Mouse (Mus musculus) midbrain, postnatal 0 days (tissue): ENCODE results near the gene Adrm1. TPM values are rescaled to one million over a fixed set of nuclear protein-coding genes. Genes with fewer than 3 reads are reported as not detected.

Experiments
- ATAC-seq: fragments of 200-750 bp; cut with Nextera tagmentation; 2 replicates; pipeline ENCODE4 v1.8.0; 2017; ENCODE audit warnings: moderate number of reproducible peaks, mild to moderate bottlenecking, moderate TSS enrichment, moderate library complexity; ENCODE audit not compliant: low FRiP score
- DNase-seq: peaks from one replicate; pipeline ENCODE4 v3.0.0-alpha.2; 2015; ENCODE audit warnings: low spot score
- H3K27ac ChIP-seq: fragments of 300-500 bp; sonication (generic); 2 replicates; pipeline ENCODE4 v1.5.1; 2014; ENCODE audit warnings: low read depth, mild to moderate bottlenecking, low read length, mixed read lengths
- H3K27me3 ChIP-seq: fragments of 300-500 bp; sonication (generic); 2 replicates; pipeline ENCODE4 v1.6.1; 2014; ENCODE audit warnings: low read length, control low read depth, mixed read lengths; ENCODE audit not compliant: insufficient read depth
- H3K36me3 ChIP-seq: fragments of 300-500 bp; sonication (generic); 2 replicates; pipeline ENCODE4 v1.6.1; 2014; ENCODE audit warnings: low read length, control low read depth, mixed read lengths; ENCODE audit not compliant: insufficient read depth
- H3K4me1 ChIP-seq: fragments of 300-500 bp; sonication (generic); 2 replicates; pipeline ENCODE4 v1.6.1; 2014; ENCODE audit warnings: mild to moderate bottlenecking, control low read depth, antibody characterized with exemption, low read length, mixed read lengths; ENCODE audit not compliant: insufficient read depth
- H3K4me2 ChIP-seq: fragments of 300-500 bp; sonication (generic); 2 replicates; pipeline ENCODE4 v1.6.1; 2014; ENCODE audit warnings: low read depth, mild to moderate bottlenecking, low read length, mixed read lengths; ENCODE audit not compliant: poor library complexity, severe bottlenecking
- H3K4me3 ChIP-seq: fragments of 300-500 bp; sonication (generic); 2 replicates; pipeline ENCODE4 v1.5.1; 2014; ENCODE audit warnings: low read depth, mild to moderate bottlenecking, low read length, moderate library complexity
- H3K9ac ChIP-seq: fragments of 300-500 bp; sonication (generic); replicated peaks from 2 replicates; pipeline ENCODE4 v1.6.1; 2014; ENCODE audit warnings: mild to moderate bottlenecking, low read length, moderate library complexity, mixed read lengths; ENCODE audit not compliant: poor library complexity, severe bottlenecking
- H3K9me3 ChIP-seq: fragments of 300-500 bp; sonication (generic); 2 replicates; pipeline ENCODE4 v1.6.1; 2016; ENCODE audit warnings: low read length, control low read depth
- CTCF ChIP-seq: IDR thresholded peaks from 2 replicates; pipeline ENCODE4 v1.5.1; 2016; ENCODE audit warnings: antibody characterized with exemption, mild to moderate bottlenecking
- WGBS: fragments of 180-500 bp; shearing (Covaris S2); extraction: QIAGEN DNeasy Blood & Tissue Kit; methylation state at CpG from one replicate; pipeline ENCODE4 v1.1.7; 2014; 5-methylcytosine and 5-hydroxymethylcytosine counted together
- microRNA-seq: library from miRNA; unstranded; fragments of <30 nt; microRNA quantifications from one replicate; pipeline ENCODE4, GENCODE M21; 2016; ENCODE audit warnings: borderline number of aligned reads
- polyA plus RNA-seq: library from polyadenylated mRNA; unstranded; fragments of >200 nt; fragmentation: Nextera tagmentation; extraction: Ambion mirVana; gene quantifications from 2 replicates; pipeline ENCODE4 v1.2.1, GENCODE M21; 2015
- total RNA-seq: library from RNA; depleted of rRNA; stranded (reverse); fragments of >200 nt; gene quantifications from 2 replicates; pipeline ENCODE4 v1.2.3, GENCODE M21; 2014; rRNA removed

The Adrm1 gene
- total and polyA plus RNA-seq, 2 experiments from 2014 or later: 105 to 222 TPM

GRCm38 (mm10) chr2:180222250-180222649 is 51.0 kb downstream of the Adrm1 start:
- peak; percentile 28; the same call in 1 of the 2 replicates for TF ChIP-seq CTCF
- DNase-seq: no peak
- peaks cover 18% of the 10 kb centered on the region; the same call in 1 of the 2 replicates for H3K27me3 ChIP-seq
- H3K9me3 ChIP-seq: no peaks in the 10 kb centered on the region
- ATAC-seq: 0 out of 2 replicates have a peak, but pooled peaks have one; percentile 42
- H3K9ac ChIP-seq: no peak overlapping the region
- no peaks in the 10 kb centered on the region for H3K36me3 ChIP-seq
- no peaks in the 10 kb centered on the region for H3K4me1 ChIP-seq
- WGBS: 15% methylated on average over 6 of the region's 6 CpGs
- H3K4me3 ChIP-seq: no peak overlapping the region
- H3K4me2 ChIP-seq: no peak overlapping the region
- H3K27ac ChIP-seq: no peak overlapping the region

- peak overlapping the region; percentile 99 for H3K4me2 ChIP-seq
- DNase-seq (no peak), ATAC-seq (no peak)
- no peak overlapping the region for H3K9ac ChIP-seq
- TF ChIP-seq CTCF: no peak
- WGBS: 5% methylated on average over 11 of the region's 13 CpGs
- H3K27ac ChIP-seq: no peak overlapping the region
- no peaks in the 10 kb centered on the region for H3K4me1 ChIP-seq
- H3K27me3 ChIP-seq: peaks cover 23% of the 10 kb centered on the region; the same call in 1 of the 2 replicates
- no peaks in the 10 kb centered on the region for H3K9me3 ChIP-seq
- H3K4me3 ChIP-seq: peak overlapping the region; percentile 59; the same call in 1 of the 2 replicates
- no peaks in the 10 kb centered on the region for H3K36me3 ChIP-seq
Observed at GRCm38 (mm10) chr2:180224647-180225043, 53.4 kb downstream of the Adrm1 start.

- peak overlapping the region; percentile 59 for H3K4me3 ChIP-seq
- no peak overlapping the region for H3K27ac ChIP-seq
- no peak for DNase-seq
- no peaks in the 10 kb centered on the region for H3K9me3 ChIP-seq
- H3K9ac ChIP-seq: peak overlapping the region; percentile 59
- peak; percentile 41; the same call in 1 of the 2 replicates for ATAC-seq
- H3K4me2 ChIP-seq: peak overlapping the region; percentile 99
- 1% methylated on average over 55 of the region's 55 CpGs for whole genome bisulfite sequencing
- H3K4me1 ChIP-seq: no peaks in the 10 kb centered on the region
- no peaks in the 10 kb centered on the region for H3K36me3 ChIP-seq
- peaks cover 23% of the 10 kb centered on the region; the same call in 1 of the 2 replicates for H3K27me3 ChIP-seq
- no peak for TF ChIP-seq CTCF
Observed at GRCm38 (mm10) chr2:180225044-180225761, 53.9 kb downstream of the Adrm1 start.

Small RNA genes lying within 50 kb of the gene (microRNA-seq; reads per million reads assigned to microRNA genes)
- not detected for gene Mir7005

Other genes starting within 250 kb of the Adrm1 start
- 11.4 and 15.0 TPM in 2 replicates for gene Taf4, start 194.8 kb upstream of the Adrm1 start, total RNA-seq
- gene Taf4, start 194.8 kb upstream of the Adrm1 start, polyA plus RNA-seq: 2.2 and 2.9 TPM in 2 replicates
- gene Lsm14b, start 146.5 kb upstream of the Adrm1 start, total RNA-seq: 113 and 118 TPM in 2 replicates
- 22.0 and 23.6 TPM in 2 replicates for gene Lsm14b, start 146.5 kb upstream of the Adrm1 start, polyA plus RNA-seq
- gene Psma7, start 129.1 kb upstream of the Adrm1 start, total RNA-seq: 197 and 234 TPM in 2 replicates
- gene Psma7, start 129.1 kb upstream of the Adrm1 start, polyA plus RNA-seq: 584 and 586 TPM in 2 replicates
- 110 and 111 TPM in 2 replicates for gene Ss18l1, start 129.0 kb upstream of the Adrm1 start, total RNA-seq
- gene Ss18l1, start 129.0 kb upstream of the Adrm1 start, polyA plus RNA-seq: 49.2 and 52.3 TPM in 2 replicates
- 18.0 and 21.3 TPM in 2 replicates for gene Mtg2, start 100.9 kb upstream of the Adrm1 start, total RNA-seq
- gene Mtg2, start 100.9 kb upstream of the Adrm1 start, polyA plus RNA-seq: 27.3 and 29.1 TPM in 2 replicates
- 6.2 and 9.3 TPM in 2 replicates for gene Hrh3, start 67.0 kb upstream of the Adrm1 start, total RNA-seq
- 4.9 and 6.2 TPM in 2 replicates for gene Hrh3, start 67.0 kb upstream of the Adrm1 start, polyA plus RNA-seq
- gene Osbpl2, start 52.2 kb upstream of the Adrm1 start, total RNA-seq: 52.6 and 67.5 TPM in 2 replicates
- gene Osbpl2, start 52.2 kb upstream of the Adrm1 start, polyA plus RNA-seq: 64.9 and 70.3 TPM in 2 replicates
- 5.9 and 8.9 TPM in 2 replicates for gene Lama5, start 54.4 kb downstream of the Adrm1 start, total RNA-seq
- gene Lama5, start 54.4 kb downstream of the Adrm1 start, polyA plus RNA-seq: 1.8 and 1.9 TPM in 2 replicates
- gene Rps21, start 85.9 kb downstream of the Adrm1 start, total RNA-seq: 574 and 749 TPM in 2 replicates
- gene Rps21, start 85.9 kb downstream of the Adrm1 start, polyA plus RNA-seq: 388 and 422 TPM in 2 replicates
- gene Cables2, start 102.0 kb downstream of the Adrm1 start, total RNA-seq: 59.1 and 67.9 TPM in 2 replicates
- gene Cables2, start 102.0 kb downstream of the Adrm1 start, polyA plus RNA-seq: 32.6 and 37.8 TPM in 2 replicates
- not detected in 2 replicates for gene Rbbp8nl, start 118.4 kb downstream of the Adrm1 start, total RNA-seq
- gene Rbbp8nl, start 118.4 kb downstream of the Adrm1 start, polyA plus RNA-seq: not detected in 2 replicates
- gene Gata5, start 163.2 kb downstream of the Adrm1 start, total RNA-seq: not detected in 2 replicates
- gene Gata5, start 163.2 kb downstream of the Adrm1 start, polyA plus RNA-seq: not detected in 2 replicates